Mouse (Mus musculus): ENCODE data around the gene Med24. TPM values are rescaled to one million over a fixed set of nuclear protein-coding genes. Genes with fewer than 3 reads are reported as not detected.
"Not testable (repeated sequence)": the region's sequence is repeated elsewhere in the genome, so short reads cannot be mapped to it uniquely, and the experiment has no call there.

Gene Med24
- polyA plus RNA-seq, 1 experiment from 2014 or later: 55.1 TPM

DNA sequence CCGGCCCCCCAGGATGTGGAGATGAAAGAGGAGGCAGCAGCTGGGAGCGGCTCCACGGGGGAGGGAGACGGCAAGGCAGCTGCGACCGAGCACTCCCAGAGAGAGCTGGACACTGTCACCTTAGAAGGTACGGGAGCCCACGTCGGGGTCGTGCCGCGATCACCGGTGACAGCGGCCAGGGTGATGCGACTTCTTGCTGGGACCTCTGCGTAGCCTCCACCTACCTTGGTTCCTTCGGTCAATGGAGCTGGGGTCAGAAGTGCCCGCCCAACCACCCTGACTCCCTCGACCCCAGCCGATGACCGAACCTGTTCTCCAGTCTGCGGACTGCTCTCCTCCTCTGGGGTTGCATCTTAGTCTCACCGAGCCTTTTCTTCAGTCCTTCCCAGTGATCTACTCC lies 46.4 kb downstream of the Med24 start:
- no peaks in the 10 kb centered on the region for H3K27me3 ChIP-seq (ENCODE audit: control insufficient read depth, insufficient read depth, low read length)
- ATAC-seq (replicated peaks; ENCODE audit: insufficient number of reproducible peaks, low FRiP score, low TSS enrichment, low read depth) (no peak; the same call in 1 of the 2 replicates), DNase-seq (ENCODE audit: low spot score) (no peak)
- H3K36me3 ChIP-seq (replicated peaks; ENCODE audit: control insufficient read depth, insufficient read depth, low read depth, low read length): no peaks in the 10 kb centered on the region; the same call in none of the 2 replicates
- H3K9ac ChIP-seq (replicated peaks; ENCODE audit: low read length): peak overlapping the region; percentile 96
- WGBS: 0% methylated on average over 19 of the region's 23 CpGs
- H3K4me3 ChIP-seq (ENCODE audit: low read depth, low read length): peak overlapping the region; percentile 100
- no peaks in the 10 kb centered on the region for H3K9me3 ChIP-seq (replicated peaks; ENCODE audit: control insufficient read depth, low read length)
- H3K4me1 ChIP-seq (ENCODE audit: control insufficient read depth, insufficient read depth, low read length): no peaks in the 10 kb centered on the region
- peak overlapping the region; percentile 77 for H3K4me2 ChIP-seq (ENCODE audit: low read depth, low read length)
- 0 out of 2 replicates have a peak overlapping the region, but pooled peaks have one; percentile 9 for H3K27ac ChIP-seq (replicated peaks; ENCODE audit: low read depth, low read length)

- Histone ChIP-seq H3K4me2 (ENCODE audit: low read depth, low read length) (peak within 1 kb of the TSS; percentile 77), H3K4me3 (ENCODE audit: low read depth, low read length) (peak within 1 kb of the TSS; percentile 100), H3K36me3 (replicated peaks; ENCODE audit: control insufficient read depth, insufficient read depth, low read depth, low read length) (no peaks in the 10 kb centered on the region; the same call in 1 of the 2 replicates), H3K27ac (replicated peaks; ENCODE audit: low read depth, low read length) (0 out of 2 replicates have a peak within 1 kb of the TSS, but pooled peaks have one; percentile 28), H3K4me1 (ENCODE audit: control insufficient read depth, insufficient read depth, low read length) (no peaks in the 10 kb centered on the region), H3K27me3 (ENCODE audit: control insufficient read depth, insufficient read depth, low read length) (no peaks in the 10 kb centered on the region), H3K9me3 (replicated peaks; ENCODE audit: control insufficient read depth, low read length) (no peaks in the 10 kb centered on the region), H3K9ac (replicated peaks; ENCODE audit: low read length) (peak within 1 kb of the TSS; percentile 96)
- DNase-seq (ENCODE audit: low spot score) (peak; percentile 97), ATAC-seq (replicated peaks; ENCODE audit: insufficient number of reproducible peaks, low FRiP score, low TSS enrichment, low read depth) (peak; percentile 95)
- 5% methylated on average over 45 of the region's 45 CpGs for WGBS
Observed at GRCm38 (mm10) chr11:98681786-98682745, 47.2 kb downstream of the Med24 start, which contains the start of gene Psmd3. TSS of gene Psmd3 (plus strand) at chr11:98682554.

- WGBS: 79% methylated on average over 4 of the region's 4 CpGs
- H3K27ac ChIP-seq (replicated peaks; ENCODE audit: low read depth, low read length): no peak overlapping the region
- H3K27me3 ChIP-seq (ENCODE audit: control insufficient read depth, insufficient read depth, low read length): no peaks in the 10 kb centered on the region
- H3K9me3 ChIP-seq (replicated peaks; ENCODE audit: control insufficient read depth, low read length): no peaks in the 10 kb centered on the region
- H3K36me3 ChIP-seq (replicated peaks; ENCODE audit: control insufficient read depth, insufficient read depth, low read depth, low read length): no peaks in the 10 kb centered on the region; the same call in 1 of the 2 replicates
- H3K9ac ChIP-seq (replicated peaks; ENCODE audit: low read length): no peak overlapping the region
- no peaks in the 10 kb centered on the region for H3K4me1 ChIP-seq (ENCODE audit: control insufficient read depth, insufficient read depth, low read length)
- ATAC-seq (replicated peaks; ENCODE audit: insufficient number of reproducible peaks, low FRiP score, low TSS enrichment, low read depth): no peak
- no peak overlapping the region for H3K4me2 ChIP-seq (ENCODE audit: low read depth, low read length)
- H3K4me3 ChIP-seq (ENCODE audit: low read depth, low read length): no peak overlapping the region
- DNase-seq (ENCODE audit: low spot score): no peak
Observed at GRCm38 (mm10) chr11:98681186-98681585, 48.0 kb downstream of the Med24 start.

DNA sequence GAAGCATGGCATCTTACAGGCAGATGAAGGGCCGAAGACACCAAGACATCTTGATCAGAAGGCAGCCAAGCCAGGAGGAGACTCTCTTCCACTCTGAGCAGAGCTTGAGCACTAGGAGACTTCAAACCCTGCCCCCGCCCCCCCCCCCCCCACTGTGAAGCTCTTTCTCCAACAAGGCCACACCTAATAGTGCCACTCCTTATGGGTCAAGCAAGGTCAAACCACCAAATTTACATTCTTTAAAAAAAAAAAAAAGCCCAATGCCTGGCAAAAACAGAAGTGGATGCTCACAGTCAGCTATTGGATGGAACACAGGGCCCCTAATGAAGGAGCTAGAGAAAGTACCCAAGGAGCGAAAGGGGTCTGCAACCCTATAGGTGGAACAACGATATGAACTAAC lies 48.6 kb downstream of the Med24 start:
- WGBS: 89% methylated on average over 4 of the region's 4 CpGs

GRCm38 (mm10) chr11:98680023-98680422 lies 49.2 kb downstream of the Med24 start:
- H3K27me3 ChIP-seq (ENCODE audit: control insufficient read depth, insufficient read depth, low read length): no peaks in the 10 kb centered on the region
- no peak overlapping the region for H3K4me2 ChIP-seq (ENCODE audit: low read depth, low read length)
- H3K9ac ChIP-seq (replicated peaks; ENCODE audit: low read length): no peak overlapping the region
- no peaks in the 10 kb centered on the region for H3K36me3 ChIP-seq (replicated peaks; ENCODE audit: control insufficient read depth, insufficient read depth, low read depth, low read length)
- H3K9me3 ChIP-seq (replicated peaks; ENCODE audit: control insufficient read depth, low read length): no peaks in the 10 kb centered on the region
- ATAC-seq (replicated peaks; ENCODE audit: insufficient number of reproducible peaks, low FRiP score, low TSS enrichment, low read depth): no peak
- DNase-seq (ENCODE audit: low spot score): no peak
- 93% methylated on average over 1 of the region's 1 CpGs for WGBS
- no peaks in the 10 kb centered on the region for H3K4me1 ChIP-seq (ENCODE audit: control insufficient read depth, insufficient read depth, low read length)
- no peak overlapping the region for H3K27ac ChIP-seq (replicated peaks; ENCODE audit: low read depth, low read length)
- H3K4me3 ChIP-seq (ENCODE audit: low read depth, low read length): no peak overlapping the region

More for the DNA sequence above, 48.6 kb downstream of the Med24 start:
- not testable (repeated sequence) for H3K4me1 ChIP-seq (ENCODE audit: control insufficient read depth, insufficient read depth, low read length); ATAC-seq (replicated peaks; ENCODE audit: insufficient number of reproducible peaks, low FRiP score, low TSS enrichment, low read depth); H3K27ac ChIP-seq (replicated peaks; ENCODE audit: low read depth, low read length); H3K4me2 ChIP-seq (ENCODE audit: low read depth, low read length); H3K9me3 ChIP-seq (replicated peaks; ENCODE audit: control insufficient read depth, low read length); H3K36me3 ChIP-seq (replicated peaks; ENCODE audit: control insufficient read depth, insufficient read depth, low read depth, low read length); H3K27me3 ChIP-seq (ENCODE audit: control insufficient read depth, insufficient read depth, low read length); DNase-seq (ENCODE audit: low spot score); H3K4me3 ChIP-seq (ENCODE audit: low read depth, low read length); H3K9ac ChIP-seq (replicated peaks; ENCODE audit: low read length)

DNA sequence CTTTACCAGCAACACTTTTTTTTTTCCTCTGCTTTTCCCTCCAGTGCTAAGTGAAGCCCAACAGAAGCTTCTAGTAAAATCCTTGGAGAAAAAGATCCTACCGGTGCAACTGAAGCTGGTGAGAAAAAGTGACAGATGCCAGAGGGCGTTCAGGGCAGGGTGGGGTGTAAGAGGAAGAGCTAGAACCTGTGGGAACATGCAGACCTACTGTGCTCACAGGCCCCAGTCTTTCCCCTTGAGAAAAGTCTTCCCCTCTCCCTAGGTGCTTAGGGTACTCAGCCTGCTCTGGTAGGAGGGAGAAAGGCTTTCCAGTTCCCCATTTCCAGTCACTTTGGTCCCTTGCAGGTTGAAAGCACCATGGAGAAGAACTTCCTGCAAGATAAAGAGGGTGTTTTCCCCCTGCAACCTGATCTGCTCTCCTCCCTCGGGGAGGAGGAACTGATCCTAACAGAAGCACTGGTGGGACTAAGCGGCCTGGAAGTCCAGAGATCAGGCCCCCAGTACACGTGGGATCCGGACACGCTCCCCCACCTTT lies 53.3 kb downstream of the Med24 start:
- H3K27me3 ChIP-seq (ENCODE audit: control insufficient read depth, insufficient read depth, low read length): no peaks in the 10 kb centered on the region
- no peak overlapping the region for H3K27ac ChIP-seq (replicated peaks; ENCODE audit: low read depth, low read length)
- no peak overlapping the region for H3K9ac ChIP-seq (replicated peaks; ENCODE audit: low read length)
- H3K36me3 ChIP-seq (replicated peaks; ENCODE audit: control insufficient read depth, insufficient read depth, low read depth, low read length): no peaks in the 10 kb centered on the region
- H3K4me3 ChIP-seq (ENCODE audit: low read depth, low read length): no peak overlapping the region
- no peaks in the 10 kb centered on the region for H3K9me3 ChIP-seq (replicated peaks; ENCODE audit: control insufficient read depth, low read length)
- no peak for DNase-seq (ENCODE audit: low spot score)
- 30% methylated on average over 7 of the region's 7 CpGs for WGBS
- H3K4me1 ChIP-seq (ENCODE audit: control insufficient read depth, insufficient read depth, low read length): no peaks in the 10 kb centered on the region
- no peak for ATAC-seq (replicated peaks; ENCODE audit: insufficient number of reproducible peaks, low FRiP score, low TSS enrichment, low read depth)
- H3K4me2 ChIP-seq (ENCODE audit: low read depth, low read length): no peak overlapping the region

DNA sequence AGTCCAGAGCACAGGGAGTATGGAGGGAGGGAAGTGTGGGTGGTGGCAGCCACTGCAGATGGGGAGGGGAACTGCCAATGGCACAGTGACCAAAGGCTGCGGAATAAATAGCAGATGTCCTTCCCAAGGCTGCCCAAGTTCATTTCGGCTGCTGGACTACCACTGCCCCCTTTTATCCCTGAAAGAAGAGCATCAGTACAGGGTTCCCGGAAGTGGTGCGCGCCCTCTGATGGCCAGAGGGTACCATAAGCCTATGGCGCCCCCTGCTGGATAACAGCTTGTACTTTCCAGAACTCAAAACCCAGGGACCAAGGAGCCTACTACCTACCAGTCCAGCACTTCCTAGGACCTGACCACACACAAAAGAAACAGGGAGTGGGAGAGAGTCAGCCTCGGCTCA lies 56.1 kb downstream of the Med24 start:
- 4% methylated on average over 6 of the region's 7 CpGs for WGBS
- DNase-seq (ENCODE audit: low spot score): peak; percentile 69
- not testable (repeated sequence) for H3K9ac ChIP-seq (replicated peaks; ENCODE audit: low read length); H3K27ac ChIP-seq (replicated peaks; ENCODE audit: low read depth, low read length); H3K36me3 ChIP-seq (replicated peaks; ENCODE audit: control insufficient read depth, insufficient read depth, low read depth, low read length); ATAC-seq (replicated peaks; ENCODE audit: insufficient number of reproducible peaks, low FRiP score, low TSS enrichment, low read depth); H3K4me1 ChIP-seq (ENCODE audit: control insufficient read depth, insufficient read depth, low read length); H3K9me3 ChIP-seq (replicated peaks; ENCODE audit: control insufficient read depth, low read length); H3K27me3 ChIP-seq (ENCODE audit: control insufficient read depth, insufficient read depth, low read length); H3K4me2 ChIP-seq (ENCODE audit: low read depth, low read length); H3K4me3 ChIP-seq (ENCODE audit: low read depth, low read length)

GRCm38 (mm10) chr11:98672482-98672881 lies 56.8 kb downstream of the Med24 start:
- no peak overlapping the region for H3K27ac ChIP-seq (replicated peaks; ENCODE audit: low read depth, low read length)
- 88% methylated on average over 5 of the region's 5 CpGs for WGBS
- H3K4me3 ChIP-seq (ENCODE audit: low read depth, low read length): no peak overlapping the region
- H3K4me2 ChIP-seq (ENCODE audit: low read depth, low read length): no peak overlapping the region
- no peak overlapping the region for H3K9ac ChIP-seq (replicated peaks; ENCODE audit: low read length)
- H3K27me3 ChIP-seq (ENCODE audit: control insufficient read depth, insufficient read depth, low read length): no peaks in the 10 kb centered on the region
- H3K36me3 ChIP-seq (replicated peaks; ENCODE audit: control insufficient read depth, insufficient read depth, low read depth, low read length): no peaks in the 10 kb centered on the region
- H3K4me1 ChIP-seq (ENCODE audit: control insufficient read depth, insufficient read depth, low read length): no peaks in the 10 kb centered on the region
- no peaks in the 10 kb centered on the region for H3K9me3 ChIP-seq (replicated peaks; ENCODE audit: control insufficient read depth, low read length)
- ATAC-seq (replicated peaks; ENCODE audit: insufficient number of reproducible peaks, low FRiP score, low TSS enrichment, low read depth) (no peak), DNase-seq (ENCODE audit: low spot score) (no peak)
